25 mouse cellular contexts compared by ENCODE assay signal in the genomic region with DNA sequence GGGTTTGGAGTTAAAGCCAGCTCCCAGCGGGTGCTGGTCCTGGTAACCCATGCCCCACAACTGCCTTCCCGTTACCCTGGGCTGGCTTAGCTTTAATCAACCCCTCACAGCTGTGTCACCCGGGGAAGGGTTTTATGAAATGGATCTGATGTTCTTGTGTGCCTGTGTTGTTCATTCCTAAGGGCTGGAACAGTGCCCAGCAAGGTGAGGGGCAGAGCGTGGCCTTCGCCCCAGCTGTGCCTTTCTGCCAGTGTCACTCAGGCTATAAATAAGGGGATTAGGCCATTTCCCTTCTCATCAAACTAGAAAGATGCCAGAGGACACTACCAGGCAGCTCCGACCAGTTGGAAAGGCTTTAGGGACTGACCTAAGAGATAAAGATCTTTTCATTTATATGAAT. TPM values are rescaled to one million over a fixed set of nuclear protein-coding genes. Genes with fewer than 3 reads are reported as not detected.
"Had no signal": no experiment of that assay in that cellular context is flagged by ENCODE, and none has a peak within 500 bp of the region (broad histone marks: within the 10 kb centered on the region; RNA-seq: fewer than 3 reads in every experiment).

No protein-coding gene starts in this region.

- H3K27ac ChIP-seq: heart, adult 2 months; heart, embryonic 13.5 days; heart, embryonic 15.5 days; hindbrain, embryonic 12.5 days; hindbrain, embryonic 14.5 days; intestine, embryonic 15.5 days; layer of hippocampus, adult 2 months; left cerebral cortex, adult 2 months; limb, embryonic 10.5 days; limb, embryonic 12.5 days; liver, embryonic 13.5 days had no signal

- H3K4me2 ChIP-seq: heart, embryonic 11.5 days; heart, embryonic 13.5 days; heart, embryonic 15.5 days; hindbrain, embryonic 12.5 days; hindbrain, embryonic 14.5 days; intestine, embryonic 15.5 days; limb, embryonic 12.5 days; liver, embryonic 11.5 days; liver, embryonic 13.5 days had no signal

- H3K4me1 ChIP-seq: intestine, embryonic 15.5 days had no signal

- DNase-seq: gastrocnemius, postnatal 10 days; gastrocnemius, postnatal 25 days; heart, adult 11 months; heart, adult 2 months; heart, postnatal 14 days; heart, postnatal 36 days; kidney, adult 18-20 months; kidney, adult 8-10 months; kidney, postnatal 10 days; kidney, postnatal 25 days; kidney, postnatal 4 days; liver; liver, embryonic 13.5 days had no signal

- H3K27me3 ChIP-seq: heart, embryonic 13.5 days; heart, embryonic 15.5 days; hindbrain, embryonic 12.5 days; intestine, embryonic 15.5 days; limb, embryonic 12.5 days; liver, embryonic 13.5 days had no signal

- H3K4me3 ChIP-seq: heart, adult 2 months; heart, embryonic 13.5 days; heart, embryonic 15.5 days; hindbrain, embryonic 12.5 days; intestine, embryonic 15.5 days; layer of hippocampus, adult 2 months; left cerebral cortex, adult 2 months; limb, embryonic 10.5 days; limb, embryonic 12.5 days; liver, embryonic 13.5 days had no signal

- H3K9me3 ChIP-seq: heart, embryonic 13.5 days; heart, embryonic 15.5 days; hindbrain, embryonic 12.5 days; intestine, embryonic 15.5 days; limb, embryonic 10.5 days; limb, embryonic 12.5 days; liver, embryonic 13.5 days had no signal

- H3K36me3 ChIP-seq: heart, embryonic 15.5 days; hindbrain, embryonic 12.5 days; intestine, embryonic 15.5 days; limb, embryonic 10.5 days; limb, embryonic 12.5 days; liver, embryonic 13.5 days had no signal

RNA-seq across cellular contexts. Expression of gene Ift43, which starts 32.5 kb away (rescaled TPM):
- total RNA-seq: hematopoietic stem cell, adult 5-6 weeks had no signal
